Mouse (Mus musculus): ENCODE data around the gene Tpcn1.

DNA sequence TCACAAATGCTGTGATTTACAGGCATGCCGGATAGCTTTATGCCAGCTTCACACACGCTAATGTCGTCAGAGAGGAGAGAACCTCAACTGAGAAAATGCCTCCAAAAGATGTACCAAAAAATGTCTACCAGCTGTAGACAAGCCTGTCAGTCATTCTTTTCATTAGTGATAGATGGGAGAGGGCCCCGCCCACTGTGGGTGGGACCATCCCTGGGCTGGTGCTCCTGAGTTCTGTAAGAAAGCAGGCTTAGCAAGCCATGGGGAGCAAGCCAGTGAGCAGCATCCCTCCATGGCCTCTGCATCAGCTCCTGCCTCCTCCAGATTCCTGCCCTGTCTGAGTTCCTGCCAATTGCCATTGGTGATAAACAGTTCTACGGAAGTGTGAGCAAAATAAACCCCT lies 47.2 kb upstream of the Tpcn1 start:
- TF ChIP-seq POLR2A (IDR thresholded peaks at IDR 0.05; ENCODE audit: extremely low read depth, insufficient read depth, low read length) (no peak), CTCF (IDR thresholded peaks at IDR 0.05; ENCODE audit: low read depth, low read length) (no peak)
